Mouse (Mus musculus) mammary gland, adult 2 months (tissue): ENCODE results near the gene Olfr686. TPM values are rescaled to one million over a fixed set of nuclear protein-coding genes. Genes with fewer than 3 reads are reported as not detected.

ENCODE experiments used
- polyA plus RNA-seq: library from polyadenylated mRNA; depleted of rRNA; stranded (reverse); fragments of >200 nt; gene quantifications from 2 replicates; pipeline ENCODE4 v1.2.3, GENCODE M21; 2012; ENCODE audit warnings: low replicate concordance; rRNA removed

Gene Olfr686
- not detected in 2 replicates for polyA plus RNA-seq

DNA sequence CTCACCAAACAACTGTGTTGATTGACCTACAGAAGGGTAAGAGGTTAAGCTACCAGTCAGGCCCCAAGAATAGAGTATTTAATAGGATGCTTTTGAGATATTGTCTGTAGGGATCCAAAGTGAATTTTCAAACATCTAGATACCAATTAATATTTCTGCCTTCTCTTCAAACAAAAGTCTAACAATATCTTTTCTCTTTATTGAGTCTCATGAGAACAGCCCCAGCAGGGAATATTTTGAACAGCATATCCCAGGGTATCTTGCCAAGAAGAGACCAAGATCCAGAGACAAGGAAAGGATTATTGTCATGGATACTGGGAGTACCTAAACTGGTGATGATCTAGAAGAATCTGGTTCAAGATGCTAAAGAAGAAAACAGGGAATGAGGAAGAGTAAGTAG, at the start of gene Olfr686:
Gene Olfr686, minus strand, starts transcription at position 101 of the 400 bp plus-strand sequence.

DNA sequence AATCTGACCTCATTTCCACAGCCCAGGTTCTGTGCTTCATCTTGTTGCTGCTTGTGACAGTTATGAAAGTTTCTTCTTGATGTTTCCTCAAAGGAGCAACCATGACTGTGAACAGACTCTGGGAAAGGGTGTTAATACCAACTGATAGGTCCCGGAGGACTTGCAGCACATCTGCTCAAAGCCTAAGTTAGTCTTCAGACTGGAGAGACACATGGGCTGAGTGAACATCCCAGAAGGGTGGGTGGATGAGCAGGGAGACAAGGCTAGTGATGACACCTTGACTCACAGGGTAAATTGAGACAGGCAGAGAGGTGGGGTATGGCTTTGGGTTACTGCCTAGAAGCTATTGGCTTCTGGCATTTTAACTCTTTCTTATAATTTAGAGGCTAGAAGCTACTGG, 21.4 kb downstream of the Olfr686 start, which contains the start of gene Olfr685:
Gene Olfr685, minus strand, starts transcription at position 101 of the 400 bp plus-strand sequence.

DNA sequence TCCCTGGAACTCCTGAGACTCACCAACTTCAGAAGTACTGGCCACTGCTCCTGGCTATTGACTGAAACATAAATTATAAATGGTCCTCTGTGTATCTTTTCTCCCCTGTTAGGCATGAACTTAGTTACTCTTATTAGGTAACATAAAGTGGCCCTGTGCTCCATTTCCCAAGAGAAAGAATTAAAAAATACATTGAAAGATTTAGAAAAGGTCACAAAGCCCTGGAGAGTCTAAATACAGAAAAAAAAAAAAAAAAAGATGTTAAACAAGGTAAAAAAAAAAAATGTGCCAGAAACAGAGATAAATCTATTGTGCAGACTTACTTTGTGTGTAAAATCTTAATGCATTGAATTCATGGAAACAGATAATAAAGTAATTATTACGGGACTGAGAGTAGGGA, 43.7 kb downstream of the Olfr686 start, which contains the start of gene Olfr684:
Gene Olfr684, minus strand, starts transcription at position 101 of the 400 bp plus-strand sequence.

Other genes with a start within 250 kb of the Olfr686 start
- not detected in 2 replicates for gene Olfr670, start 244.9 kb downstream of the Olfr686 start, polyA plus RNA-seq
- gene Olfr671, start 228.4 kb downstream of the Olfr686 start, polyA plus RNA-seq: not detected in 2 replicates
- not detected in 2 replicates for gene Olfr672, start 205.5 kb downstream of the Olfr686 start, polyA plus RNA-seq
- gene Olfr675, start 179.0 kb downstream of the Olfr686 start, polyA plus RNA-seq: not detected in 2 replicates
- gene Olfr676, start 174.8 kb downstream of the Olfr686 start, polyA plus RNA-seq: not detected in 2 replicates
- gene Olfr677, start 156.1 kb downstream of the Olfr686 start, polyA plus RNA-seq: not detected in 2 replicates
- gene Olfr678, start 143.0 kb downstream of the Olfr686 start, polyA plus RNA-seq: not detected in 2 replicates
- gene Olfr679, start 126.3 kb downstream of the Olfr686 start, polyA plus RNA-seq: not detected in 2 replicates
- gene Olfr680-ps1, start 114.7 kb downstream of the Olfr686 start, polyA plus RNA-seq: not detected in 2 replicates
- gene Olfr681, start 90.6 kb downstream of the Olfr686 start, polyA plus RNA-seq: not detected in 2 replicates
- gene Olfr683, start 60.5 kb downstream of the Olfr686 start, polyA plus RNA-seq: not detected in 2 replicates
- not detected in 2 replicates for gene Olfr684, start 43.8 kb downstream of the Olfr686 start, polyA plus RNA-seq
- not detected in 2 replicates for gene Olfr685, start 21.5 kb downstream of the Olfr686 start, polyA plus RNA-seq
- gene Olfr688, start 80.6 kb upstream of the Olfr686 start, polyA plus RNA-seq: not detected in 2 replicates
- gene Olfr689, start 103.7 kb upstream of the Olfr686 start, polyA plus RNA-seq: not detected in 2 replicates
- not detected in 2 replicates for gene Olfr690, start 126.6 kb upstream of the Olfr686 start, polyA plus RNA-seq
- not detected in 2 replicates for gene Olfr691, start 134.8 kb upstream of the Olfr686 start, polyA plus RNA-seq
- gene Olfr692, start 160.7 kb upstream of the Olfr686 start, polyA plus RNA-seq: not detected in 2 replicates
- gene Gm5901, start 167.6 kb upstream of the Olfr686 start, polyA plus RNA-seq: not detected in 2 replicates
- gene Fam160a2, start 192.6 kb upstream of the Olfr686 start, polyA plus RNA-seq: 59.1 and 65.1 TPM in 2 replicates
- gene Cnga4, start 197.1 kb upstream of the Olfr686 start, polyA plus RNA-seq: 0.27 and 0.30 TPM in 2 replicates
- not detected in 2 replicates for gene Cckbr, start 218.2 kb upstream of the Olfr686 start, polyA plus RNA-seq